Mouse (Mus musculus) heart, embryonic 15.5 days (tissue): Measurements from ENCODE around the gene Trpv4. TPM values are rescaled to one million over a fixed set of nuclear protein-coding genes. Genes with fewer than 3 reads are reported as not detected.

Experiments
- ATAC-seq: fragments of 200-750 bp; cut with Nextera tagmentation; replicated peaks from 2 replicates; pipeline ENCODE4 v1.8.0; 2017; ENCODE audit warnings: low read depth, moderate TSS enrichment; ENCODE audit not compliant: insufficient number of reproducible peaks, insufficient read depth, low FRiP score
- H3K27ac ChIP-seq: fragments of 300-500 bp; sonication (generic); 2 replicates; pipeline ENCODE4 v1.5.1; 2015; ENCODE audit warnings: mild to moderate bottlenecking, inconsistent platforms
- H3K27me3 ChIP-seq: fragments of 300-500 bp; sonication (generic); 2 replicates; pipeline ENCODE4 v1.6.1; 2015; ENCODE audit warnings: inconsistent platforms
- H3K36me3 ChIP-seq: fragments of 300-500 bp; sonication (generic); 2 replicates; pipeline ENCODE4 v1.6.1; 2015; ENCODE audit warnings: mild to moderate bottlenecking, inconsistent platforms
- H3K4me1 ChIP-seq: fragments of 300-500 bp; sonication (generic); replicated peaks from 2 replicates; pipeline ENCODE4 v1.6.1; 2015; ENCODE audit warnings: inconsistent platforms
- H3K4me2 ChIP-seq: fragments of 300-500 bp; sonication (generic); 2 replicates; pipeline ENCODE4 v1.6.1; 2015; ENCODE audit warnings: inconsistent platforms, mild to moderate bottlenecking, moderate library complexity
- H3K4me3 ChIP-seq: fragments of 300-500 bp; sonication (generic); 2 replicates; pipeline ENCODE4 v1.5.1; 2015; ENCODE audit warnings: mild to moderate bottlenecking, inconsistent platforms
- H3K9ac ChIP-seq: fragments of 300-500 bp; sonication (generic); 2 replicates; pipeline ENCODE4 v1.6.1; 2015; ENCODE audit warnings: mild to moderate bottlenecking, inconsistent platforms
- H3K9me3 ChIP-seq: fragments of 300-500 bp; sonication (generic); replicated peaks from 2 replicates; pipeline ENCODE4 v1.6.1; 2016; ENCODE audit warnings: inconsistent platforms
- WGBS: fragments of 180-500 bp; shearing (Covaris S2); methylation state at CpG from one replicate; pipeline ENCODE4 v1.1.7; 2015; ENCODE audit warnings: mixed read lengths; 5-methylcytosine and 5-hydroxymethylcytosine counted together
- polyA plus RNA-seq: library from polyadenylated mRNA; unstranded; fragments of >200 nt; fragmentation: Nextera tagmentation; extraction: Ambion mirVana; gene quantifications from 2 replicates; pipeline ENCODE4 v1.2.1, GENCODE M21; 2015

The Trpv4 gene
- polyA plus RNA-seq, 1 experiment from 2014 or later: 1.00 TPM

DNA sequence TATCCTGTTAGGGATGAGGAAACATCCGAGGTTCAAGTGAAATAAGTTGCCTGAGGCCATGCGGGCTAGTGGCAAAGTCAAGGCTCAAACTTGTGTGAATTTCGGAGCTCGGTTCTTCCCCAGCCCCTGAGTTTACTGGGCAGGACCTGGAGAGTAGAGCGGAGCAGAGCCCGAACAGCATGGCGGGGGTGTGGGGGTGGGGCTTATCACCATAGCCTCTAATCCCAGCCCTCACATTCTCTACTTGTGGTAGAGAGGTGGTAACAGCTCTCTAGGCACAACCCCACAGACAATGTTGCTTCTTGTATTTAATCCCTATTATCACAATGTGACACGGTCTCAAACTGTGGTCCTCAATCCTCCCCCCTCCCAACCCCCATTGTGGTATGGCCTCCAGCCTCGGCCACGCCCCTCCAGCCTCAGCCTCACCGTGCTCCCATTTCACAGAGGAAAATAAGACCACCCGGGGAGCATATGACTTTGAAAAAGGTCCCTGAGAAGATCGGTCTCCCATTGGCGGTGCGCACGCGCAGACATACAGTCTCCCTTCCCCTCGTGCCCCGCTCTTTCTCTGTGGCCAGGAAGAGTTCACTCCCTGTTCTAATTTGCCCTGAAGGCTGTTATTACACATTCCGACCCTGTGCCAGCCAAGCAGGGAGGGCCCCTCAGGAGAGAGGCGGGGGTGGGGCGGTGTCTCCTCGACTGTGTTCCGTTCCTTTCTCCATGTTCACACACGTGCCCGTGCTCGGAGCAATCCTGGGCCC is 10.8 kb downstream of the Trpv4 start:
- peak; percentile 40 for ATAC-seq
- H3K4me1 ChIP-seq: peaks cover 21% of the 10 kb centered on the region
- no peak overlapping the region for H3K27ac ChIP-seq
- no peaks in the 10 kb centered on the region for H3K36me3 ChIP-seq
- peaks cover 39% of the 10 kb centered on the region for H3K27me3 ChIP-seq
- 5% methylated on average over 27 of the region's 27 CpGs for WGBS
- H3K4me3 ChIP-seq: peak overlapping the region; percentile 34
- H3K9me3 ChIP-seq: no peaks in the 10 kb centered on the region
- H3K4me2 ChIP-seq: peak overlapping the region; percentile 63
- peak overlapping the region; percentile 29; the same call in 1 of the 2 replicates for H3K9ac ChIP-seq

DNA sequence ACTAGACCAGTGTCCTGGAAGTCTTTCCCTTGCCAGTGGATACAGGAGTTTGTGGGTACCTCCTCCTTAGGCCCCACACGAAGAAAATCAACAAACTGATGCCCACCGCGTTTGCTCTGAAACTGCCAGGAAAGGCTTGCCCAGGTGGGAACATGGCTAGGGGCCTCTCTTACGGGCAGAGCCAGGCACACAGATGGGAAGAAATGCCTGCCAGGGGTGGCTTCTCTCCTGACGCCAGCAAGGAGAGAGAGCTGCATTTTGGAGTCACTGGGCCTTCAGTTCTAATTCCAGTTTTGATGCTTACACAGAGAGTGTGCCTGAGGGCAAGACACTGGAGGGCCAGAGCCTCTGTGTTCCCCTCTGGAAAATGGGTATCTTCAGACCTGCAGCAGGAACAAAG is 12.3 kb downstream of the Trpv4 start:
- Histone ChIP-seq H3K27ac (no peak overlapping the region), H3K4me1 (peaks cover 16% of the 10 kb centered on the region), H3K27me3 (peaks cover 45% of the 10 kb centered on the region), H3K9me3 (no peaks in the 10 kb centered on the region), H3K4me2 (no peak overlapping the region), H3K36me3 (no peaks in the 10 kb centered on the region), H3K4me3 (no peak overlapping the region), H3K9ac (no peak overlapping the region)
- no peak for ATAC-seq
- 82% methylated on average over 5 of the region's 5 CpGs for WGBS

DNA sequence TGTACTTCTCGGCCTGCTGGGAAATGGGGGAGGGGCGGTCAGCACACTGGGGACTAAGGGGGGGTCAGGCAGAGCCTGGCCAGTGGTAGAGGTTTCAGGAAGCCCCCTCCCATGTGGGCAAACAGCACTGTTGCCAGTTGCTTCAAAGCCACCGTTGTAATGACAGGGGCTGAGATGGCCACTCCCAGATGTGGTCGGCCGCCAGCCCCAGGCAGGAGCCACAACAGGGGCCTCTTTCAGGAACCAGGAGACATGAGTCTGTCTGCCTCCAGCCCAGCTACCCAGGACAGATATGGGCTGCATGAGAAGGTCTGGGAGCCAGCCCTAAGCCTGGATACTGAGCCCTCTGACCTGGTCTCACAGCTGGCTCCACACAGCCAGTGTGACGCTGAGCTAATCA is 13.3 kb downstream of the Trpv4 start:
- no peak overlapping the region for H3K4me3 ChIP-seq
- no peak overlapping the region for H3K4me2 ChIP-seq
- no peaks in the 10 kb centered on the region for H3K9me3 ChIP-seq
- peaks cover 48% of the 10 kb centered on the region for H3K27me3 ChIP-seq
- ATAC-seq: no peak
- H3K36me3 ChIP-seq: no peaks in the 10 kb centered on the region
- peaks cover 11% of the 10 kb centered on the region for H3K4me1 ChIP-seq
- no peak overlapping the region for H3K27ac ChIP-seq
- WGBS: 36% methylated on average over 6 of the region's 6 CpGs
- H3K9ac ChIP-seq: no peak overlapping the region

DNA sequence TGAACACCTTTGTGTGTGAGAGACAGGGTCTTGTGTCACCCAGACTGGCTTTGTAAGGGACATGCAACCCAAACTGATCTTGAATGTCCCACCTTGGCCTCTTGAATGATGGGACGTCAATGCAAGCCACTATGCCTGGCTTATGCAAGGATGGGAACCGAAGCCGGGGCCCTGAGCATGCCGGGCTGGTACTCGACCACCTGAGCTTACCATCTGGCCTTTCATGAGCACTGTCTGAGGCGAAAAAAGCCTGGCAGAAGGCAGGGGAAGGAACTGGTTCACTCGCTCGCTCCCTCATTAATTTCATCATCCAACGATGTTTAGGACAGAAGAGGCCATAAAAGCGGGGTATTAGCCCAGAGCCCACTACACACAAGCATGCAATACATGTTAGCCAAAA is 17.4 kb downstream of the Trpv4 start:
- no peaks in the 10 kb centered on the region for H3K36me3 ChIP-seq
- no peak for ATAC-seq
- H3K4me2 ChIP-seq: no peak overlapping the region
- no peaks in the 10 kb centered on the region for H3K9me3 ChIP-seq
- WGBS: 79% methylated on average over 10 of the region's 10 CpGs
- H3K4me3 ChIP-seq: no peak overlapping the region
- H3K4me1 ChIP-seq: peaks cover 6% of the 10 kb centered on the region
- no peak overlapping the region for H3K27ac ChIP-seq
- H3K9ac ChIP-seq: no peak overlapping the region
- peaks cover 52% of the 10 kb centered on the region for H3K27me3 ChIP-seq

DNA sequence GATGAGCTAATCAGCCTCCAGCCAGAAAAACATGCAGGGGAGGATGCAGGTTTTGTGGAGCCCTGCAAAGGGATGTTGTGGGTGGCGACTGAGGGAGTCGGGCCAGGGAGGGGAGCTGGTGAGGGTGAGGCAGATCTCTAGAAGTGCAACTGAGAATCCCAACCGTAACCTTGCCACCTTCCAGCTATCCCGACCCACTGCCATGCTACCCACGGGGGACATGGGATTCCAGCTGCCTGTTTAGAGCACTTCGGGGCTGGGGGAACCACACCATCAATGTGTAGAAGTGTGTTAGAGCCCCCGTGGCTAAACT is 18.6 kb downstream of the Trpv4 start:
- peaks cover 6% of the 10 kb centered on the region for H3K4me1 ChIP-seq
- H3K4me3 ChIP-seq: no peak overlapping the region
- no peak overlapping the region for H3K27ac ChIP-seq
- peak overlapping the region; percentile 43 for H3K4me2 ChIP-seq
- WGBS: 20% methylated on average over 7 of the region's 7 CpGs
- peaks cover 58% of the 10 kb centered on the region for H3K27me3 ChIP-seq
- H3K9me3 ChIP-seq: no peaks in the 10 kb centered on the region
- H3K9ac ChIP-seq: no peak overlapping the region
- ATAC-seq: no peak
- no peaks in the 10 kb centered on the region for H3K36me3 ChIP-seq

DNA sequence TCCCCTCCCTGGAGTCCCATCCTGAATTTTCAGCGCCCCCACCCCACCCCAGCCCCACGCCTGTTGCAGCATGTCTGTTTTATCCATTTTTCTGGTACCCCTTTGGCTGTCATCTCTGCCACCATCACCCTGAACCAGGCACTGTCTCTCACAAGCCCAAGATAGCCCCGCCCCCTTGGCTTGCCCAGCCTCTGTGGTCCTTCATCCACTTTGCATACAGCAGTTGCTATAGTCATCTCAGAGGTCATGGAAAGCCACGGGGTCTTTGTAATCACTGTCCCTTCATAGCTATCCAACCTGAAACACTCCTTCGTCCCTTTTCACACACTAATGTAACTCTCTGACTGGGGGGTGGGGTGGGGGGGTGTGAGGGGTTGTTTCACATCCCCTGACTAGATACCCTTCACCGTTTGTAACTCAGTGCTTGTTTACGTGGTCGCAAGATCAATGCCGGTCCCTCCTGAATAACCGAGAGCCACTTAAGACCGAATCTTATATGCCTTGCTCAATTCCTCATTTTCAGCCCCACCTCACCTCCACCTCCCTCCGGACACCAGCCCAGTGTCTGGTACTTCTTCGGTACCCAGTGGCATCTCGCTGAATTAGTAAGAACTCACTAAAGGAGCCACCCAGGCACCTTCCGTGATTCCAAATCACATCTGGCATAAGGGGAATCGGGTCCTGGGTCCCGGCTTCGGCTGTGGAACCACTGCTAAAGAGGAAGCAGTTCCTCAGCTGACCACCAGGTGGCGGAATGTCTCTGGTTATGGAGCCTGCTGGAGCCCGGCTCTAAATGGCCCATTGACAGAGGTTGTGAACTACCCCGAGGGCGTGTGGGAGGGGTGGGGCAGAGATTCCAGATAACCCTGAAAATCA is 19.2 kb downstream of the Trpv4 start:
- Histone ChIP-seq H3K27me3 (peaks cover 61% of the 10 kb centered on the region), H3K4me1 (peaks cover 6% of the 10 kb centered on the region), H3K9ac (no peak overlapping the region), H3K4me3 (0 out of 2 replicates have a peak overlapping the region, but pooled peaks have one; percentile 8), H3K27ac (no peak overlapping the region), H3K4me2 (peak overlapping the region; percentile 43), H3K36me3 (no peaks in the 10 kb centered on the region), H3K9me3 (no peaks in the 10 kb centered on the region)
- peak; percentile 58; the same call in 1 of the 2 replicates for ATAC-seq
- 13% methylated on average over 22 of the region's 22 CpGs for WGBS

DNA sequence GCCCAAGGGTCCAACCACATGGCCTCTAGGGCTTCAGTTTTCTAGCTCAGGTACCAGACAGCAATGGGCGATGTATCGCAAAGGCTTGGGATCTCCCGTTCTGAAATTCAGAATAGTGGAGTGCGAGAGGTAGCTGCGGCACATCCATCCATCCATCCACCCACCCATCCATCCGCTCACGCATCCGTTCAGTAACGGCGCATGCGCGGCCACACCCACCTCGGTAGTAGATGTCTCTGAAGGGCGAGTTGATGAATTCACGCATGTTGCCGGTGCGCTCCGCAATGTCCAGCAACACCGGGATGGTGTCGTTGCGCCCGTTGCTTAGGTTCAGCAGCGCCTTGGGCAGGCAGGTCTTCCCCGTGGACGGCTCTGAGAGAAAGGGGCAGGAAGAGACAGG is 22.1 kb downstream of the Trpv4 start:
- H3K9me3 ChIP-seq: no peaks in the 10 kb centered on the region
- 78% methylated on average over 25 of the region's 25 CpGs for WGBS
- H3K36me3 ChIP-seq: no peaks in the 10 kb centered on the region
- ATAC-seq: no peak
- no peak overlapping the region for H3K27ac ChIP-seq
- H3K9ac ChIP-seq: no peak overlapping the region
- no peak overlapping the region for H3K4me3 ChIP-seq
- peaks cover 6% of the 10 kb centered on the region for H3K4me1 ChIP-seq
- no peak overlapping the region for H3K4me2 ChIP-seq
- H3K27me3 ChIP-seq: peaks cover 51% of the 10 kb centered on the region

DNA sequence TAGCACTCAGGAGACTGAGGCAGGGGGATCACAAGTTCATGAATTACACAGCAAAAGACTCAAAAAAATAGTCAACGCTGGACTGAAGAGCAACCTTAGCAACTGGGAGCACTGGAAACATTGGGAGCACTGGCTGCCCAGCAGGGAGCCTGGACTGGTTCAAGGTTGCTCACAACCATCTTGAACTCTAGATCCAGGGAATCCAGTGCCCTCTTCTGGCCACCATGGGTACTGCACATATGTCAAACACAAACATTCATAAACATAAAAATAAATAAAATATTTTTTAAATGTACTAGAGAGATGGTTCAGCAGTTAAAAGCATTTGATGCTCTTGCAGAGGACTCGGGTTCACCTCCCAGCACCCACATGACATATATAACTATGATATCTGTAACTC is 26.9 kb downstream of the Trpv4 start:
- no peak overlapping the region for H3K9ac ChIP-seq
- no peak for ATAC-seq
- H3K4me1 ChIP-seq: no peaks in the 10 kb centered on the region
- H3K4me3 ChIP-seq: no peak overlapping the region
- no peak overlapping the region for H3K4me2 ChIP-seq
- H3K27me3 ChIP-seq: peaks cover 23% of the 10 kb centered on the region
- no peaks in the 10 kb centered on the region for H3K36me3 ChIP-seq
- 38% methylated on average over 2 of the region's 2 CpGs for WGBS
- H3K9me3 ChIP-seq: no peaks in the 10 kb centered on the region
- no peak overlapping the region for H3K27ac ChIP-seq

DNA sequence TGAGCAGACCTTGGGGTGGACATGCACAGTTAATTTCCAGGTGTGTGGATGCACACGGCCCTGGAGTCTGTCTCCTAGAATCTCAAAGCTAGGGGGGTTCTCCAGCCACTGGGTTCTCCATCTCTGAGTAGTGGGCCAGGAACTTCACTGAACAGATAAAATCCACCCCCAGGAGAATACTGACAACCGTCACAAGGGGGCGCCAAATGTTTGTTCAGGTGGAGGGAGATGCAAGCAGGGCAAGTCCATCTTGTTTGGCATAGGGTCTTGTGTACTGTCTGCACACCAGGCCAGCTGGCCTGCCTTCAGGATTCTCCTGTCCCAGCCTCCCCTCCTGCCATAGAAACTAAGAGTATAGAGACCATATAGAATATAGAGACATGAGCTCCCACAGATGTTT is 32.6 kb downstream of the Trpv4 start:
- Histone ChIP-seq H3K27ac (no peak overlapping the region), H3K9ac (no peak overlapping the region), H3K4me1 (no peaks in the 10 kb centered on the region), H3K36me3 (no peaks in the 10 kb centered on the region), H3K4me2 (no peak overlapping the region), H3K9me3 (no peaks in the 10 kb centered on the region), H3K27me3 (peaks cover 10% of the 10 kb centered on the region; the same call in 1 of the 2 replicates), H3K4me3 (no peak overlapping the region)
- no peak for ATAC-seq
- 21% methylated on average over 3 of the region's 3 CpGs for WGBS

DNA sequence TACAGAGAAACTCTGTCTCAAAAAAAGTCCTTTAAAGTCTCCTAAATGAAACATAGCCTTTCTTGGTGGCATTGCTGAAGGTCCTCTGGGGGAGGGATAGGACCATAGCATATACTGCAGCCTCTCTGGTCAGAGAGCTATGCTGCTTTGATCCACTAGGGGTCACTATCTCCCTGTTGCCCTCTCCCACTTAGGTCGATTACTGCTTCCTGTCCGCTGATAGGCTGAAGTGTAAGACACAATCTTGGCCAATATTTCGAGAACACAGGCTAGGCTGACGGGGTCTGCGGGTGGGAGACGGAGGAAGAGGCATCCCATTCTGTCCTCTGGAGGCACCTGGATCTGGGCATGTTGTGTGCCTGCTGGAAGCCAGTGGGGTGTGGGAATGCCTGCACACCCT is 37.9 kb downstream of the Trpv4 start:
- H3K27me3 ChIP-seq: peaks cover 13% of the 10 kb centered on the region; the same call in 1 of the 2 replicates
- H3K36me3 ChIP-seq: no peaks in the 10 kb centered on the region
- no peaks in the 10 kb centered on the region for H3K4me1 ChIP-seq
- WGBS: 46% methylated on average over 6 of the region's 6 CpGs
- H3K9ac ChIP-seq: no peak overlapping the region
- H3K4me2 ChIP-seq: no peak overlapping the region
- no peak for ATAC-seq
- H3K9me3 ChIP-seq: no peaks in the 10 kb centered on the region
- H3K27ac ChIP-seq: no peak overlapping the region
- H3K4me3 ChIP-seq: no peak overlapping the region

DNA sequence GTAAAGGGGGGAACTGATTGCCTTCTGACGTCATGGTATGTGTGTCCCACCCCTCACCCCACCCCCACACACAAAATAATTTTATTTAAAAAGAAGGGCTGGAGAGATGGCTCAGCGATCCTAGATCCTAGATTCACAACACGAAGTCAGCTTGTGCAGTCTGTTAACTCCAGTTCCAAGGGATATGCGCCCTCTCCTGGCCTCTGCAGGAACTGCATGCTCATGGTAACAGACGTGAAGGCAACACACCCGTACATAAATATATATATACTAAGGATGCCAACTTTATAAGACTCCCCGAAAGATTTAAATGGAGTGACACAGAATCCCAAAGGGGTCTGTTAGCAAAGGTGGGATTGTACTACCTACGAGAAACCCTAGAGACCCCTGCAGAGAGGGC is 39.4 kb downstream of the Trpv4 start:
- WGBS: 25% methylated on average over 8 of the region's 8 CpGs
- Histone ChIP-seq H3K36me3 (no peaks in the 10 kb centered on the region), H3K4me1 (no peaks in the 10 kb centered on the region), H3K9me3 (no peaks in the 10 kb centered on the region), H3K27ac (no peak overlapping the region), H3K4me2 (no peak overlapping the region), H3K27me3 (peaks cover 7% of the 10 kb centered on the region; the same call in 1 of the 2 replicates), H3K4me3 (no peak overlapping the region), H3K9ac (no peak overlapping the region)
- no peak for ATAC-seq
